Mouse (Mus musculus): ENCODE data around the gene Setmar. TPM values are rescaled to one million over a fixed set of nuclear protein-coding genes. Genes with fewer than 3 reads are reported as not detected.

Gene Setmar
- total RNA-seq (2012; rRNA removed): 1.6 and 1.7 TPM in 2 replicates
- polyA plus RNA-seq (2012; ENCODE audit: insufficient read depth in 1 of 2, insufficient read length in 2 of 2, low read depth in 1 of 2, low replicate concordance in 2 of 2, missing spikeins in 1 of 2): 1 to 10 TPM in 1 of 2 experiments, not detected in 1; 2.1 TPM

- peaks cover 0 to 11% of the 10 kb centered on the region in 2 experiments; a peak in 1 of 4 replicates for H3K4me1 ChIP-seq (ENCODE audit: control insufficient read depth in 1 of 2, insufficient read depth in 2 of 2, low read length in 2 of 2)
- H3K4me3 ChIP-seq (ENCODE audit: control insufficient read depth in 1 of 2, insufficient read depth in 1 of 2, low read depth in 2 of 2, low read length in 2 of 2): peak within 1 kb of the TSS; percentile 72
- no peak for TF ChIP-seq ZNF384 (IDR thresholded peaks at IDR 0.05; ENCODE audit: low read depth, low read length)
- TF ChIP-seq KAT2A (conservative IDR thresholded peaks at IDR 0.05; ENCODE audit: low read depth, low read length): peak; percentile 84
- peak; percentile 97 for TF ChIP-seq HCFC1 (IDR thresholded peaks at IDR 0.05; ENCODE audit: low read depth, low read length)
- TF ChIP-seq MAX (IDR thresholded peaks at IDR 0.05; ENCODE audit: low read length): no peak
- no peak for TF ChIP-seq TAL1 (IDR thresholded peaks at IDR 0.05; ENCODE audit: low read length)
- TF ChIP-seq JUND (IDR thresholded peaks at IDR 0.05; ENCODE audit: low read depth, low read length): no peak
- TF ChIP-seq TBP (IDR thresholded peaks at IDR 0.05; ENCODE audit: low read depth, low read length): 0 out of 2 replicates have a peak, but pooled peaks have one; percentile 72
- TF ChIP-seq EP300 (IDR thresholded peaks at IDR 0.05; ENCODE audit: low read depth in 1 of 2, low read length in 2 of 2): no peak
- no peak; the same call in 1 of the 2 replicates for TF ChIP-seq MAZ (IDR thresholded peaks at IDR 0.05; ENCODE audit: low read depth, low read length)
- TF ChIP-seq NRF1 (IDR thresholded peaks at IDR 0.05; ENCODE audit: insufficient read depth, low read depth, low read length, poor library complexity, severe bottlenecking): no peak
- TF ChIP-seq USF1 (IDR thresholded peaks at IDR 0.05; ENCODE audit: low read depth, low read length): no peak
- TF ChIP-seq GATA1 (IDR thresholded peaks at IDR 0.05; ENCODE audit: low read depth, low read length): no peak
- no peak for TF ChIP-seq SIN3A (IDR thresholded peaks at IDR 0.05; ENCODE audit: low read length)
- no peak for TF ChIP-seq SMC3 (IDR thresholded peaks at IDR 0.05; ENCODE audit: low read depth, low read length)
- no peak for TF ChIP-seq USF2 (IDR thresholded peaks at IDR 0.05; ENCODE audit: borderline replicate concordance in 1 of 2, insufficient read depth in 1 of 2, low read depth in 1 of 2, low read length in 2 of 2)
- no peak for TF ChIP-seq E2F4 (IDR thresholded peaks at IDR 0.05; ENCODE audit: borderline replicate concordance, low read depth, low read length)
- TF ChIP-seq POLR2AphosphoS5 (IDR thresholded peaks at IDR 0.05; ENCODE audit: borderline replicate concordance, low read depth, low read length): no peak
- peak; percentile 61; the same call in 1 of the 2 replicates for TF ChIP-seq ELF1 (IDR thresholded peaks at IDR 0.05; ENCODE audit: low read depth, low read length)
- no peak for TF ChIP-seq UBTF (IDR thresholded peaks at IDR 0.05; ENCODE audit: borderline replicate concordance, insufficient read depth, low read depth, low read length)
- peak in 1 of 2 experiments; percentile 51; a peak in 1 of 4 replicates for TF ChIP-seq POLR2A (IDR thresholded peaks at IDR 0.05; ENCODE audit: control insufficient read depth in 1 of 2, insufficient read depth in 1 of 2, low read depth in 1 of 2, low read length in 2 of 2, poor library complexity in 1 of 2)
- TF ChIP-seq TCF12 (IDR thresholded peaks at IDR 0.05; ENCODE audit: low read depth, low read length): 0 out of 2 replicates have a peak, but pooled peaks have one; percentile 5
- peak within 1 kb of the TSS; percentile 65 for H3K9ac ChIP-seq (ENCODE audit: control insufficient read depth, low read depth, low read length, poor library complexity, severe bottlenecking)
- H3K36me3 ChIP-seq (ENCODE audit: control insufficient read depth in 1 of 2, insufficient read depth in 2 of 2, low read length in 2 of 2): peaks cover 0 to 6% of the 10 kb centered on the region in 2 experiments; a peak in 2 of 4 replicates
- H3K27ac ChIP-seq (ENCODE audit: control insufficient read depth, low read depth, low read length): peak within 1 kb of the TSS; percentile 61
- peak; percentile 92 for DNase-seq (ENCODE audit: low read depth, low spot score)
- H3K79me2 ChIP-seq (ENCODE audit: control insufficient read depth, insufficient read depth, low read length, poor library complexity): no peaks in the 10 kb centered on the region
- no peaks in the 10 kb centered on the region for H3K27me3 ChIP-seq (ENCODE audit: control insufficient read depth in 1 of 2, insufficient read depth in 2 of 2, low read length in 2 of 2)
- H3K9me3 ChIP-seq (replicated peaks; ENCODE audit: insufficient read depth, low read length): no peaks in the 10 kb centered on the region
These were observed at the start of gene Setmar for GRCm38 (mm10) chr6:108064918-108065526. Setmar (plus strand) TSS chr6:108065045.

All from MEL (cell line).